Mouse (Mus musculus): ENCODE results near the gene Il10rb.

GRCm38 (mm10) chr16:91373473-91374252, 32.3 kb upstream of the Il10rb start:
- no peak for TF ChIP-seq CTCF (IDR thresholded peaks at IDR 0.05; ENCODE audit: insufficient read depth, low read length)
- no peak for TF ChIP-seq POLR2A (IDR thresholded peaks at IDR 0.05; ENCODE audit: borderline replicate concordance, extremely low read depth, low read depth, low read length)

Measured in lung, adult 2 months (tissue).